Mouse (Mus musculus) ES-Bruce4 (cell line): Measurements from ENCODE around the gene Hist1h4a. TPM values are rescaled to one million over a fixed set of nuclear protein-coding genes. Genes with fewer than 3 reads are reported as not detected.
"Not testable (repeated sequence)": the region's sequence is repeated elsewhere in the genome, so short reads cannot be mapped to it uniquely, and the experiment has no call there.

Experiments
- H3K27ac ChIP-seq: 2 replicates; pipeline ENCODE4 v1.5.1; 2012; ENCODE audit warnings: low read length, inconsistent platforms; ENCODE audit not compliant: insufficient read depth
- H3K27me3 ChIP-seq: 2 replicates; pipeline ENCODE4 v1.6.1; 2012; ENCODE audit warnings: mild to moderate bottlenecking, low read length, inconsistent platforms; ENCODE audit not compliant: control insufficient read depth, poor library complexity, insufficient read depth, severe bottlenecking
- H3K36me3 ChIP-seq: 2 replicates; pipeline ENCODE4 v1.6.1; 2012; ENCODE audit warnings: inconsistent platforms, mild to moderate bottlenecking, low read length, moderate library complexity; ENCODE audit not compliant: control insufficient read depth, poor library complexity, insufficient read depth, severe bottlenecking
- H3K4me1 ChIP-seq: one replicate; pipeline ENCODE4 v1.8.1; 2011; ENCODE audit warnings: low read length; ENCODE audit not compliant: control insufficient read depth, insufficient read depth
- H3K4me3 ChIP-seq: 2 replicates; pipeline ENCODE4 v1.5.1; 2011; ENCODE audit warnings: low read depth, mild to moderate bottlenecking, low read length
- H3K9ac ChIP-seq: 2 replicates; pipeline ENCODE4 v1.6.1; 2012; ENCODE audit warnings: low read depth, mild to moderate bottlenecking, inconsistent platforms; ENCODE audit not compliant: poor library complexity, severe bottlenecking
- H3K9me3 ChIP-seq: replicated peaks from 2 replicates; pipeline ENCODE4 v1.6.1; 2012; ENCODE audit warnings: mild to moderate bottlenecking, low read length, inconsistent platforms; ENCODE audit not compliant: control insufficient read depth, poor library complexity, insufficient read depth, severe bottlenecking
- CTCF ChIP-seq: IDR thresholded peaks from one replicate; pipeline ENCODE4 v1.8.1; 2011; ENCODE audit warnings: low read depth, low read length
- EP300 ChIP-seq: IDR thresholded peaks from 2 replicates; pipeline ENCODE4 v1.6.1; 2011; ENCODE audit warnings: low read depth, low read length; ENCODE audit not compliant: insufficient read depth
- POLR2A ChIP-seq: IDR thresholded peaks from one replicate; pipeline ENCODE4 v1.8.1; 2011; ENCODE audit warnings: low read length; ENCODE audit not compliant: insufficient read depth
- polyA plus RNA-seq: library from polyadenylated mRNA; stranded (reverse); fragments of >200 nt; gene quantifications from 2 replicates; pipeline ENCODE4 v1.2.4, GENCODE M21; 2011; ENCODE audit warnings: low read depth; ENCODE audit not compliant: missing spikeins, insufficient read depth, insufficient read length

Gene Hist1h4a
- polyA plus RNA-seq, 1 experiment, result 3.1 TPM

GRCm38 (mm10) chr13:23778339-23778738, 17.3 kb upstream of the Hist1h4a start:
- no peak overlapping the region for H3K27ac ChIP-seq
- H3K9me3 ChIP-seq, result peaks cover 3% of the 10 kb centered on the region; the same call in 1 of the 2 replicates
- no peak overlapping the region for H3K4me3 ChIP-seq
- no peak overlapping the region for H3K9ac ChIP-seq
- no peaks in the 10 kb centered on the region; the same call in 1 of the 2 replicates for H3K27me3 ChIP-seq
- peaks cover 2% of the 10 kb centered on the region for H3K4me1 ChIP-seq
- TF ChIP-seq EP300, result no peak
- no peak for TF ChIP-seq POLR2A
- no peak for TF ChIP-seq CTCF
- no peaks in the 10 kb centered on the region for H3K36me3 ChIP-seq

DNA sequence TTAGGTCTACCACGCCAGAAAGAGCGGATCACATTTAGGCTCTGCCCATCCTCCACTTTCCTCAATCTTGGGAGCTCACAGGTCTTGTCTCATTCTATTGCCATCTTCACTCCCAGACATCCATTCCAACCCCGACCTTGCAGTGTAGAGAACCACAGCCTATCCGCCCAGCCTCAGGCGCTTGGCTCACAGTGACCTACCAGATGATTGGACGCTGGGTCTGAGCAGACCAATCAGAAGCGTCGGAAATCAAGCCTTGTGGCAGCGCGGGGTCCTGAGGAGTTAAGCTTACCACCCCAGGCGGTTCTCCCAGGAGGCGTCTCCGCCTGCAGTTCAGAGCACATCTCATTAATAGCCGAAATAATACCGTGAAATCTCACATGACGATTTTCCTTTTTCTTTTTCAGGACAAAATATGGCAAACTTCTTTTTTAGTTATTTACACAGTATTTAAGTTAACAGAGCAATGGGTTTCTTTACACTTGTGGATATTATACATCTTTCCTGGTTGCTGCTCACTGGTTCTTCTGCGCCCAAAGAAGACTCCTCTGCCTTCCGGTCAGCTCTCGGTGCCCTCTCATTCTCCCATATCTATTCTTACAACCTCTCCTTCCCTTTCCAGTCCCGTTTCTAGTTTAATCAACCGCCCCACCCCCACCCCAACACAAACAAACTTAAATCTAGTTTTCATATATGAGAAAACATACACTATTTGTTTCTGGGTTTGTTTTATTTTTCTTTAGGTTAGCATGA, 11.7 kb upstream of the Hist1h4a start:
- Histone ChIP-seq H3K9me3 (no peaks in the 10 kb centered on the region; the same call in 1 of the 2 replicates), H3K4me3 (no peak overlapping the region), H3K36me3 (no peaks in the 10 kb centered on the region), H3K4me1 (no peaks in the 10 kb centered on the region), H3K27me3 (no peaks in the 10 kb centered on the region), H3K27ac (no peak overlapping the region), H3K9ac (no peak overlapping the region)
- TF ChIP-seq POLR2A (no peak), CTCF (no peak), EP300 (no peak)

GRCm38 (mm10) chr13:23769613-23770012, 8.6 kb upstream of the Hist1h4a start, which contains the start of gene Trim38:
Gene Trim38 (plus strand): TSS chr13:23769913.
- H3K9me3 ChIP-seq, H3K9ac ChIP-seq, H3K27me3 ChIP-seq, H3K4me3 ChIP-seq, H3K27ac ChIP-seq, H3K4me1 ChIP-seq, H3K36me3 ChIP-seq: not testable (repeated sequence)

GRCm38 (mm10) chr13:23768834-23769397, 7.9 kb upstream of the Hist1h4a start:
- H3K27ac ChIP-seq, result no peak overlapping the region
- TF ChIP-seq EP300 (no peak), POLR2A (no peak), CTCF (no peak)
- no peaks in the 10 kb centered on the region for H3K27me3 ChIP-seq
- no peaks in the 10 kb centered on the region for H3K9me3 ChIP-seq
- no peak overlapping the region for H3K9ac ChIP-seq
- H3K4me1 ChIP-seq, result no peaks in the 10 kb centered on the region
- no peaks in the 10 kb centered on the region for H3K36me3 ChIP-seq
- no peak overlapping the region for H3K4me3 ChIP-seq

- no peaks in the 10 kb centered on the region for H3K9me3 ChIP-seq
- TF ChIP-seq EP300 (no peak), CTCF (no peak), POLR2A (no peak)
Observed at GRCm38 (mm10) chr13:23766772-23767171, 5.7 kb upstream of the Hist1h4a start.

GRCm38 (mm10) chr13:23765172-23765513, 4.1 kb upstream of the Hist1h4a start:
- H3K9ac ChIP-seq, result peak overlapping the region; percentile 97
- H3K36me3 ChIP-seq, result no peaks in the 10 kb centered on the region
- H3K27ac ChIP-seq, result peak overlapping the region; percentile 84
- H3K9me3 ChIP-seq, result no peaks in the 10 kb centered on the region
- H3K4me3 ChIP-seq, result no peak overlapping the region
- TF ChIP-seq POLR2A (no peak), EP300 (no peak), CTCF (no peak)
- H3K27me3 ChIP-seq, result no peaks in the 10 kb centered on the region
- no peaks in the 10 kb centered on the region for H3K4me1 ChIP-seq

More at GRCm38 (mm10) chr13:23766772-23767171, 5.7 kb upstream of the Hist1h4a start:
- no peaks in the 10 kb centered on the region for H3K36me3 ChIP-seq
- H3K4me3 ChIP-seq, result no peak overlapping the region
- H3K9ac ChIP-seq, result no peak overlapping the region
- no peaks in the 10 kb centered on the region for H3K4me1 ChIP-seq
- H3K27ac ChIP-seq, result no peak overlapping the region
- H3K27me3 ChIP-seq, result no peaks in the 10 kb centered on the region
